Mouse (Mus musculus): ENCODE data around the gene Golga5. TPM values are rescaled to one million over a fixed set of nuclear protein-coding genes. Genes with fewer than 3 reads are reported as not detected.

The Golga5 gene
- polyA plus RNA-seq, 1 experiment from 2014 or later = 29.8 TPM

GRCm38 (mm10) chr12:102499210-102499609, 30.3 kb downstream of the Golga5 start:
- ATAC-seq (no peak), DNase-seq (ENCODE audit: low spot score) (no peak)
- Histone ChIP-seq H3K9ac (replicated peaks; ENCODE audit: low read depth) (no peak overlapping the region), H3K4me3 (ENCODE audit: low read depth, low read length) (no peak overlapping the region), H3K9me3 (ENCODE audit: low read length) (no peaks in the 10 kb centered on the region), H3K27me3 (replicated peaks; ENCODE audit: insufficient read depth, low read length) (no peaks in the 10 kb centered on the region), H3K4me1 (ENCODE audit: insufficient read depth, low read depth, low read length) (no peaks in the 10 kb centered on the region), H3K4me2 (replicated peaks; ENCODE audit: low read depth, low read length) (no peak overlapping the region), H3K27ac (ENCODE audit: low read length) (no peak overlapping the region), H3K36me3 (ENCODE audit: insufficient read depth, low read length) (peaks cover 18% of the 10 kb centered on the region; the same call in 1 of the 2 replicates)
- WGBS = 87% methylated on average over 5 of the region's 5 CpGs
- TF ChIP-seq EP300 (IDR thresholded peaks at IDR 0.05) (no peak), CTCF (IDR thresholded peaks at IDR 0.05) (no peak)

- TF ChIP-seq CTCF (IDR thresholded peaks at IDR 0.05) (peak; percentile 44), EP300 (IDR thresholded peaks at IDR 0.05) (no peak)
- Histone ChIP-seq H3K4me1 (ENCODE audit: insufficient read depth, low read depth, low read length) (no peaks in the 10 kb centered on the region), H3K9me3 (ENCODE audit: low read length) (no peaks in the 10 kb centered on the region), H3K27ac (ENCODE audit: low read length) (no peak overlapping the region), H3K27me3 (replicated peaks; ENCODE audit: insufficient read depth, low read length) (no peaks in the 10 kb centered on the region), H3K36me3 (ENCODE audit: insufficient read depth, low read length) (peaks cover 17% of the 10 kb centered on the region; the same call in 1 of the 2 replicates), H3K4me2 (replicated peaks; ENCODE audit: low read depth, low read length) (no peak overlapping the region), H3K9ac (replicated peaks; ENCODE audit: low read depth) (no peak overlapping the region), H3K4me3 (ENCODE audit: low read depth, low read length) (no peak overlapping the region)
- no peak for ATAC-seq
- peak; percentile 25 for DNase-seq (ENCODE audit: low spot score)
- whole genome bisulfite sequencing = 62% methylated on average over 4 of the region's 4 CpGs
These were observed 30.8 kb downstream of the Golga5 start for GRCm38 (mm10) chr12:102499723-102500122.

- H3K4me1 ChIP-seq (ENCODE audit: insufficient read depth, low read depth, low read length) = no peaks in the 10 kb centered on the region
- no peak overlapping the region for H3K4me3 ChIP-seq (ENCODE audit: low read depth, low read length)
- peaks cover 17% of the 10 kb centered on the region; the same call in 1 of the 2 replicates for H3K36me3 ChIP-seq (ENCODE audit: insufficient read depth, low read length)
- no peak overlapping the region for H3K4me2 ChIP-seq (replicated peaks; ENCODE audit: low read depth, low read length)
- 81% methylated on average over 2 of the region's 2 CpGs for WGBS
- DNase-seq (ENCODE audit: low spot score) (no peak), ATAC-seq (no peak)
- TF ChIP-seq CTCF (IDR thresholded peaks at IDR 0.05) = no peak
- TF ChIP-seq EP300 (IDR thresholded peaks at IDR 0.05) = no peak
- H3K27ac ChIP-seq (ENCODE audit: low read length) = no peak overlapping the region
- no peaks in the 10 kb centered on the region for H3K9me3 ChIP-seq (ENCODE audit: low read length)
- no peak overlapping the region for H3K9ac ChIP-seq (replicated peaks; ENCODE audit: low read depth)
- H3K27me3 ChIP-seq (replicated peaks; ENCODE audit: insufficient read depth, low read length) = no peaks in the 10 kb centered on the region
These were observed 32.1 kb downstream of the Golga5 start for GRCm38 (mm10) chr12:102501038-102501437.

- ATAC-seq (no peak), DNase-seq (ENCODE audit: low spot score) (no peak)
- Histone ChIP-seq H3K4me2 (replicated peaks; ENCODE audit: low read depth, low read length) (no peak overlapping the region), H3K9ac (replicated peaks; ENCODE audit: low read depth) (no peak overlapping the region), H3K27me3 (replicated peaks; ENCODE audit: insufficient read depth, low read length) (no peaks in the 10 kb centered on the region), H3K36me3 (ENCODE audit: insufficient read depth, low read length) (peaks cover 14% of the 10 kb centered on the region; the same call in 1 of the 2 replicates), H3K9me3 (ENCODE audit: low read length) (no peaks in the 10 kb centered on the region), H3K4me1 (ENCODE audit: insufficient read depth, low read depth, low read length) (no peaks in the 10 kb centered on the region), H3K27ac (ENCODE audit: low read length) (no peak overlapping the region), H3K4me3 (ENCODE audit: low read depth, low read length) (no peak overlapping the region)
- WGBS = 62% methylated on average over 8 of the region's 8 CpGs
- TF ChIP-seq EP300 (IDR thresholded peaks at IDR 0.05) (no peak), CTCF (IDR thresholded peaks at IDR 0.05) (no peak)
These were observed 33.1 kb downstream of the Golga5 start for GRCm38 (mm10) chr12:102501848-102502595.

GRCm38 (mm10) chr12:102505131-102505713, 36.3 kb downstream of the Golga5 start:
- TF ChIP-seq CTCF (IDR thresholded peaks at IDR 0.05) = no peak
- no peak for TF ChIP-seq EP300 (IDR thresholded peaks at IDR 0.05)
- Histone ChIP-seq H3K9ac (replicated peaks; ENCODE audit: low read depth) (no peak overlapping the region), H3K27me3 (replicated peaks; ENCODE audit: insufficient read depth, low read length) (no peaks in the 10 kb centered on the region), H3K4me2 (replicated peaks; ENCODE audit: low read depth, low read length) (no peak overlapping the region), H3K36me3 (ENCODE audit: insufficient read depth, low read length) (no peaks in the 10 kb centered on the region), H3K9me3 (ENCODE audit: low read length) (no peaks in the 10 kb centered on the region), H3K4me1 (ENCODE audit: insufficient read depth, low read depth, low read length) (no peaks in the 10 kb centered on the region), H3K27ac (ENCODE audit: low read length) (no peak overlapping the region), H3K4me3 (ENCODE audit: low read depth, low read length) (no peak overlapping the region)
- ATAC-seq = no peak
- WGBS = 67% methylated on average over 9 of the region's 9 CpGs
- no peak for DNase-seq (ENCODE audit: low spot score)

- H3K36me3 ChIP-seq (ENCODE audit: insufficient read depth, low read length) = no peaks in the 10 kb centered on the region
- no peak overlapping the region for H3K4me3 ChIP-seq (ENCODE audit: low read depth, low read length)
- DNase-seq (ENCODE audit: low spot score) = no peak
- no peaks in the 10 kb centered on the region for H3K27me3 ChIP-seq (replicated peaks; ENCODE audit: insufficient read depth, low read length)
- H3K27ac ChIP-seq (ENCODE audit: low read length) = no peak overlapping the region
- WGBS = 90% methylated on average over 7 of the region's 7 CpGs
- H3K4me1 ChIP-seq (ENCODE audit: insufficient read depth, low read depth, low read length) = no peaks in the 10 kb centered on the region
- no peak overlapping the region for H3K4me2 ChIP-seq (replicated peaks; ENCODE audit: low read depth, low read length)
- H3K9ac ChIP-seq (replicated peaks; ENCODE audit: low read depth) = no peak overlapping the region
- TF ChIP-seq EP300 (IDR thresholded peaks at IDR 0.05) = no peak
- TF ChIP-seq CTCF (IDR thresholded peaks at IDR 0.05) = no peak
- H3K9me3 ChIP-seq (ENCODE audit: low read length) = no peaks in the 10 kb centered on the region
- no peak for ATAC-seq
These were observed 37.0 kb downstream of the Golga5 start for GRCm38 (mm10) chr12:102505949-102506348.

All from lung, postnatal 0 days (tissue).